Mouse (Mus musculus) small intestine, adult 2 months (tissue): ENCODE results near the gene Fam3c.

Source experiments
- CTCF ChIP-seq: fragments of 200-500 bp; IDR thresholded peaks from 2 replicates; pipeline ENCODE4 v1.5.1; 2012; ENCODE audit warnings: low read depth, mild to moderate bottlenecking, control low read depth, inconsistent platforms, low read length, moderate library complexity, mixed read lengths; ENCODE audit not compliant: insufficient replicate concordance, insufficient read length; ENCODE audit errors: extremely low read depth
- POLR2A ChIP-seq: fragments of 200-500 bp; IDR thresholded peaks from 2 replicates; pipeline ENCODE4 v1.6.1; 2012; ENCODE audit warnings: low read depth, mild to moderate bottlenecking, control low read depth, inconsistent platforms, low read length, moderate library complexity

- TF ChIP-seq CTCF (no peak), POLR2A (no peak)
These were observed 23.5 kb downstream of the Fam3c start for GRCm38 (mm10) chr6:22332548-22332947.
